Mouse (Mus musculus): ENCODE results near the gene Nfib. TPM values are rescaled to one million over a fixed set of nuclear protein-coding genes. Genes with fewer than 3 reads are reported as not detected.

Gene Nfib
- total and polyA plus RNA-seq, 3 experiments = not detected

GRCm38 (mm10) chr4:82664436-82664835, 41.1 kb downstream of the Nfib start:
- no peak for TF ChIP-seq E2F4 (IDR thresholded peaks at IDR 0.05; ENCODE audit: borderline replicate concordance, low read depth, low read length)
- TF ChIP-seq CTCF (IDR thresholded peaks at IDR 0.05 in 2 of 3, conservative IDR thresholded peaks at IDR 0.05 in 1 of 3; ENCODE audit: control insufficient read depth in 1 of 3, insufficient read depth in 1 of 3, low read depth in 2 of 3, low read length in 3 of 3, poor library complexity in 1 of 3, severe bottlenecking in 1 of 3) = no peak
- no peaks in the 10 kb centered on the region for H3K4me1 ChIP-seq (ENCODE audit: control insufficient read depth in 1 of 2, insufficient read depth in 2 of 2, low read length in 2 of 2)
- H3K9ac ChIP-seq (ENCODE audit: control insufficient read depth, low read depth, low read length, poor library complexity, severe bottlenecking) = no peak overlapping the region
- H3K79me2 ChIP-seq (ENCODE audit: control insufficient read depth, insufficient read depth, low read length, poor library complexity) = no peaks in the 10 kb centered on the region
- no peak overlapping the region for H3K27ac ChIP-seq (ENCODE audit: control insufficient read depth, low read depth, low read length)
- no peak overlapping the region for H3K4me3 ChIP-seq (ENCODE audit: control insufficient read depth in 1 of 2, insufficient read depth in 1 of 2, low read depth in 2 of 2, low read length in 2 of 2)
- no peaks in the 10 kb centered on the region for H3K9me3 ChIP-seq (replicated peaks; ENCODE audit: insufficient read depth, low read length)
- no peaks in the 10 kb centered on the region for H3K36me3 ChIP-seq (ENCODE audit: control insufficient read depth in 1 of 2, insufficient read depth in 2 of 2, low read length in 2 of 2)
- no peaks in the 10 kb centered on the region for H3K27me3 ChIP-seq (ENCODE audit: control insufficient read depth in 1 of 2, insufficient read depth in 2 of 2, low read length in 2 of 2)
- no peak for DNase-seq (ENCODE audit: low read depth, low spot score)

- Histone ChIP-seq H3K79me2 (ENCODE audit: control insufficient read depth, insufficient read depth, low read length, poor library complexity) (no peaks in the 10 kb centered on the region), H3K4me3 (ENCODE audit: control insufficient read depth in 1 of 2, insufficient read depth in 1 of 2, low read depth in 2 of 2, low read length in 2 of 2) (no peak overlapping the region), H3K9me3 (replicated peaks; ENCODE audit: insufficient read depth, low read length) (no peaks in the 10 kb centered on the region), H3K4me1 (ENCODE audit: control insufficient read depth in 1 of 2, insufficient read depth in 2 of 2, low read length in 2 of 2) (no peaks in the 10 kb centered on the region), H3K27ac (ENCODE audit: control insufficient read depth, low read depth, low read length) (no peak overlapping the region), H3K36me3 (ENCODE audit: control insufficient read depth in 1 of 2, insufficient read depth in 2 of 2, low read length in 2 of 2) (no peaks in the 10 kb centered on the region), H3K9ac (ENCODE audit: control insufficient read depth, low read depth, low read length, poor library complexity, severe bottlenecking) (no peak overlapping the region), H3K27me3 (ENCODE audit: control insufficient read depth in 1 of 2, insufficient read depth in 2 of 2, low read length in 2 of 2) (no peaks in the 10 kb centered on the region)
- TF ChIP-seq ZC3H11A (IDR thresholded peaks at IDR 0.05; ENCODE audit: low read depth, low read length) (no peak), ZKSCAN1 (IDR thresholded peaks at IDR 0.05; ENCODE audit: low read depth, low read length) (no peak), MAZ (IDR thresholded peaks at IDR 0.05; ENCODE audit: low read depth, low read length) (no peak), USF1 (IDR thresholded peaks at IDR 0.05; ENCODE audit: low read depth, low read length) (no peak), ZNF384 (IDR thresholded peaks at IDR 0.05; ENCODE audit: low read depth, low read length) (no peak), POLR2AphosphoS5 (IDR thresholded peaks at IDR 0.05; ENCODE audit: borderline replicate concordance, low read depth, low read length) (no peak)
- DNase-seq (ENCODE audit: low read depth, low spot score) = no peak
Observed at GRCm38 (mm10) chr4:82663749-82664381, 41.7 kb downstream of the Nfib start.

GRCm38 (mm10) chr4:82662626-82663025, 42.9 kb downstream of the Nfib start:
- Histone ChIP-seq H3K4me1 (ENCODE audit: control insufficient read depth in 1 of 2, insufficient read depth in 2 of 2, low read length in 2 of 2) (no peaks in the 10 kb centered on the region), H3K36me3 (ENCODE audit: control insufficient read depth in 1 of 2, insufficient read depth in 2 of 2, low read length in 2 of 2) (no peaks in the 10 kb centered on the region), H3K9ac (ENCODE audit: control insufficient read depth, low read depth, low read length, poor library complexity, severe bottlenecking) (no peak overlapping the region), H3K27ac (ENCODE audit: control insufficient read depth, low read depth, low read length) (no peak overlapping the region), H3K27me3 (ENCODE audit: control insufficient read depth in 1 of 2, insufficient read depth in 2 of 2, low read length in 2 of 2) (no peaks in the 10 kb centered on the region), H3K79me2 (ENCODE audit: control insufficient read depth, insufficient read depth, low read length, poor library complexity) (no peaks in the 10 kb centered on the region), H3K4me3 (ENCODE audit: control insufficient read depth in 1 of 2, insufficient read depth in 1 of 2, low read depth in 2 of 2, low read length in 2 of 2) (no peak overlapping the region), H3K9me3 (replicated peaks; ENCODE audit: insufficient read depth, low read length) (no peaks in the 10 kb centered on the region)
- TF ChIP-seq NELFE (IDR thresholded peaks at IDR 0.05; ENCODE audit: low read depth, low read length) (no peak), UBTF (IDR thresholded peaks at IDR 0.05; ENCODE audit: borderline replicate concordance, insufficient read depth, low read depth, low read length) (no peak), ZKSCAN1 (IDR thresholded peaks at IDR 0.05; ENCODE audit: low read depth, low read length) (no peak), RCOR1 (IDR thresholded peaks at IDR 0.05; ENCODE audit: low read depth, low read length) (no peak), MYC (IDR thresholded peaks at IDR 0.05; ENCODE audit: low read depth, low read length) (no peak), ETS1 (IDR thresholded peaks at IDR 0.05; ENCODE audit: low read depth, low read length) (no peak), MAX (IDR thresholded peaks at IDR 0.05; ENCODE audit: low read length) (no peak), CTCF (IDR thresholded peaks at IDR 0.05 in 2 of 3, conservative IDR thresholded peaks at IDR 0.05 in 1 of 3; ENCODE audit: control insufficient read depth in 1 of 3, insufficient read depth in 1 of 3, low read depth in 2 of 3, low read length in 3 of 3, poor library complexity in 1 of 3, severe bottlenecking in 1 of 3) (no peak), CHD1 (IDR thresholded peaks at IDR 0.05; ENCODE audit: low read depth, low read length) (no peak)
- no peak for DNase-seq (ENCODE audit: low read depth, low spot score)
